Mouse (Mus musculus): ENCODE measurements at regions not wholly inside any gene's neighbourhood (a gene's known extent, or its start where the extent isn't known, plus 50 kb on each side); places are given as distances from the start of the nearest gene placed in this dataset.

DNA sequence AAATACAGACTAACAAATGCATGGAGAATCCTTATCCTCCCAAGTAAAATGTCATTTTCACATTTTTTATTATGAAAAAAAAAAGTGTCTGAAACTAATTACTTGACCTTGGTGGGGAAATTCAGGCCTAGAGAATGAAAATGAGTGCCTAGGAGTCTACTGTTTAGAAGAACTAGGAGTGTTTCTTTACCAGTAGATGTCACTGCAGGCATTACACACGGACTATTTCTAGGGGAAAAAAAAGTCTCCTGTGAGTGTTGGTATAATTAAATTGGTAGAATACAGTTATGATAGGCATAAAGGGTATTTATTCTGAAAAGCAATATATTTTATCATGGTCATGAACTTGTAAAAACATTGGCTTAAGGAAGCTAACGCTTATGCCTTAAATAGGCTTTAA is 55.5 kb upstream of the Mpdz start:
- TF ChIP-seq EP300 (IDR thresholded peaks at IDR 0.05; ENCODE audit: low read depth in 1 of 2, low read length in 2 of 2), result no peak
- no peak for TF ChIP-seq CTCF (IDR thresholded peaks at IDR 0.05 in 2 of 3, conservative IDR thresholded peaks at IDR 0.05 in 1 of 3; ENCODE audit: control insufficient read depth in 1 of 3, insufficient read depth in 1 of 3, low read depth in 2 of 3, low read length in 3 of 3, poor library complexity in 1 of 3, severe bottlenecking in 1 of 3)
- TF ChIP-seq POLR2A (IDR thresholded peaks at IDR 0.05; ENCODE audit: control insufficient read depth in 1 of 2, insufficient read depth in 1 of 2, low read depth in 1 of 2, low read length in 2 of 2, poor library complexity in 1 of 2), result no peak
- no peak for TF ChIP-seq POLR2AphosphoS2 (IDR thresholded peaks at IDR 0.05; ENCODE audit: low read length)
- no peak for TF ChIP-seq GATA1 (IDR thresholded peaks at IDR 0.05; ENCODE audit: low read depth, low read length)
- TF ChIP-seq TBP (IDR thresholded peaks at IDR 0.05; ENCODE audit: low read depth, low read length), result no peak
- no peak for TF ChIP-seq MYC (IDR thresholded peaks at IDR 0.05; ENCODE audit: low read depth, low read length)
- TF ChIP-seq MAZ (IDR thresholded peaks at IDR 0.05; ENCODE audit: low read depth, low read length), result no peak
- TF ChIP-seq SIN3A (IDR thresholded peaks at IDR 0.05; ENCODE audit: low read length), result no peak
- TF ChIP-seq ZMIZ1 (IDR thresholded peaks at IDR 0.05; ENCODE audit: low read depth, low read length), result no peak

All from MEL (cell line).